Mouse (Mus musculus): ENCODE results near the gene Onecut1. TPM values are rescaled to one million over a fixed set of nuclear protein-coding genes. Genes with fewer than 3 reads are reported as not detected.

Onecut1 gene
- polyA plus RNA-seq, 1 experiment from 2014 or later = 3.5 TPM

DNA sequence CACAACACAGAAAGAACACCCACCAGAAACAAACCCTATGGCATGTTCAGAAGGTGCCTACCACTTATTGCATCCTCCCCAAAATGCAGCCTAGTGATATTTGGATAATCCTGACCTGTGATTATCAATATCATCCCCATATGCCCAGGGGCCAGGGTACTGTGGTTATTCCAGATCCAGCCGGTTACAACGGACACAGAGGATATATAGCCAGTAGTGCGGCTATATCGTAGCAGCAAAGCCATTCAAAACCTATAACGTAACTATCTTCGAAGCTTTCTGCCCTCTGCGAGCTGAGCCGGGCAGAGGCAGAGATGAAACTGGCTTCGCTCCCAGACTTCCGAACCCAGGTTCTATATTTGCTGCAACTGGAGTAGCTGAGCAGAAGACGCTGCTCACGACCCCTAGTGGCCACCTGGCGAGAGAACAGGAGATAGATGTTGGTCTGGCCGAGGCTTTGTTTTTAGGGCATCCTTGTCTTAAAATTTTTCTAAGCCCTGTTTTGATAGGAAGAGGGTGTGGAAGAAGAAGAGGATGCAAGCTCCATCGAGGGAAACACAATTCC is 6.0 kb downstream of the Onecut1 start:
- H3K9ac ChIP-seq (replicated peaks; ENCODE audit: low read depth, low read length) = no peak overlapping the region

DNA sequence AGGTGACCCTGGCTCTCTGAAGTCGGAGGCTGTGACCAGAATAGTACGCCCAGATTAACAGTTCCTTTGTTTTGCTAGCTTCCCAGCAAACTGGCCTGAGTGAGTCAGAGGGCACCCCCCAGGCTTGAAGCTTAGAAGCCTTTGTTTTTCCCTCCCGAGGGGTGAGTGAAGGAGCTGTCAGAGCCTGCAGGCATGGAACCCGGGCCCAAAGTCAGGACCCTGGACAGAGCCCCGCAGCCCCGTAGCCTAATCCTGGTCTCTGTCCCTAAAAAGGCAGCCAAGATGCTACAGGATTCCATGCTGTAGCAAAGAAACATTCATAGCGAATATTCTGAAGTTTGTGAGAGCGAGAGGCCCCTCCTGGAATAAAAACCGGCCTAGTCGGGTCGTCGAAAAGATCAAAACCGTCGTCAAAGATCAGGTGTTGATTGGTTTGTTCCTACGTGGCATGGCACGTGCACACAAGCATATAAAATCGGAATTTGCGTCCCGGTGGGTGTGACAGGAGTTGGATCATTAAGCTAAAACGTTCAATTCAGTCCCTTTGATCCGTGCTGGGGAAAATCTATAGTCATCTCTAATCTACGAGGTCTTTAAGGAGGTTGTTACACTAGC is 6.7 kb downstream of the Onecut1 start:
- Histone ChIP-seq H3K27me3 (ENCODE audit: control insufficient read depth, insufficient read depth, low read length) (peaks cover 25% of the 10 kb centered on the region), H3K4me3 (ENCODE audit: low read depth, low read length) (no peak overlapping the region)
- no peak for ATAC-seq (ENCODE audit: low read depth)

More for the DNA sequence above, 6.0 kb downstream of the Onecut1 start:
- no peaks in the 10 kb centered on the region for H3K9me3 ChIP-seq (ENCODE audit: control insufficient read depth, low read length)
- 6% methylated on average over 15 of the region's 15 CpGs for WGBS
- no peak overlapping the region for H3K27ac ChIP-seq (ENCODE audit: low read depth, low read length)
- peak overlapping the region; percentile 29 for H3K4me2 ChIP-seq (ENCODE audit: low read depth, low read length)
- peak; percentile 33; the same call in 1 of the 2 replicates for ATAC-seq (ENCODE audit: low read depth)
- no peak overlapping the region; the same call in 1 of the 2 replicates for H3K4me3 ChIP-seq (ENCODE audit: low read depth, low read length)
- H3K36me3 ChIP-seq (ENCODE audit: control insufficient read depth, insufficient read depth, low read length) = no peaks in the 10 kb centered on the region
- H3K27me3 ChIP-seq (ENCODE audit: control insufficient read depth, insufficient read depth, low read length) = peaks cover 27% of the 10 kb centered on the region
- peaks cover 9% of the 10 kb centered on the region; the same call in 1 of the 2 replicates for H3K4me1 ChIP-seq (ENCODE audit: control insufficient read depth, insufficient read depth, low read length)

DNA sequence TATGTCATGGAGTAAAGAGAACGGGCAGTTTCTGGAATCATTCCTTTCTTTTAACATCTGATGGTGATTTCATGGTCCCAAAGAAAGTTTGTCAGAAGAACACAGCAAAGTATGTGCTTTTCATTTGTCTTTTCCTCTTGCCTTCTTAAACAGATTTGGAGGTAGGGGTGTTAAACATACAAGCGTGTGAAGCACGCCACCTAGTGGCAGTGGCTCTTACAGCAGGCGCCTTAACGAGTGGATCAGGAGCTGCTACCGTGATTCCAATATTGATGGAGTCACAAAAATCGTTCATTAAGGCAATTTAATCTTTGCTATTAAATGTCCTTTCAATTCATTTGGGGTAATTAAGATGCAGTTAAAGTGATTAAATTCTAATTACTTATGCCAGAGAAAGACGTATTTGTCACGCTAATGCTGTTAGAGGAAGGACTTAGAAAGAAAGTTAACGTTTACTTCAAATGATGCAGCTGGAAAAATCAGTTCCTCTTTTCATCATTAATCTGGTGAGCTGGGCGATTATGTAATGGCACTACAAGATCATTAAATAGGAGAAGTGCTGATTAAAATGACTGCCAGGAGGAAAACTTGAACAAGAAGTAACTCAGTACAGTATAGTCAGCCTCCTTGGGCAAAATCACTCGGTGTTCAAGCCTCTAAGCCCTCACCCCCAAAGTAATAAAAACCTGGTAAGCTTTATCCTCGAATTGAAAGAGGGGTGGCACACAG is 9.4 kb downstream of the Onecut1 start:
- Histone ChIP-seq H3K27ac (ENCODE audit: low read depth, low read length) (no peak overlapping the region), H3K9ac (replicated peaks; ENCODE audit: low read depth, low read length) (no peak overlapping the region), H3K27me3 (ENCODE audit: control insufficient read depth, insufficient read depth, low read length) (peaks cover 11% of the 10 kb centered on the region), H3K4me2 (ENCODE audit: low read depth, low read length) (no peak overlapping the region), H3K4me1 (ENCODE audit: control insufficient read depth, insufficient read depth, low read length) (no peaks in the 10 kb centered on the region), H3K36me3 (ENCODE audit: control insufficient read depth, insufficient read depth, low read length) (no peaks in the 10 kb centered on the region), H3K4me3 (ENCODE audit: low read depth, low read length) (no peak overlapping the region), H3K9me3 (ENCODE audit: control insufficient read depth, low read length) (no peaks in the 10 kb centered on the region)
- WGBS = 18% methylated on average over 13 of the region's 13 CpGs
- ATAC-seq (ENCODE audit: low read depth) = no peak

More for the DNA sequence above, 6.7 kb downstream of the Onecut1 start:
- H3K4me2 ChIP-seq (ENCODE audit: low read depth, low read length) = 0 out of 2 replicates have a peak overlapping the region, but pooled peaks have one; percentile 3
- peaks cover 2% of the 10 kb centered on the region; the same call in 1 of the 2 replicates for H3K4me1 ChIP-seq (ENCODE audit: control insufficient read depth, insufficient read depth, low read length)
- whole genome bisulfite sequencing = 4% methylated on average over 22 of the region's 22 CpGs
- no peaks in the 10 kb centered on the region for H3K9me3 ChIP-seq (ENCODE audit: control insufficient read depth, low read length)
- H3K9ac ChIP-seq (replicated peaks; ENCODE audit: low read depth, low read length) = no peak overlapping the region
- H3K36me3 ChIP-seq (ENCODE audit: control insufficient read depth, insufficient read depth, low read length) = no peaks in the 10 kb centered on the region
- H3K27ac ChIP-seq (ENCODE audit: low read depth, low read length) = no peak overlapping the region; the same call in 1 of the 2 replicates

DNA sequence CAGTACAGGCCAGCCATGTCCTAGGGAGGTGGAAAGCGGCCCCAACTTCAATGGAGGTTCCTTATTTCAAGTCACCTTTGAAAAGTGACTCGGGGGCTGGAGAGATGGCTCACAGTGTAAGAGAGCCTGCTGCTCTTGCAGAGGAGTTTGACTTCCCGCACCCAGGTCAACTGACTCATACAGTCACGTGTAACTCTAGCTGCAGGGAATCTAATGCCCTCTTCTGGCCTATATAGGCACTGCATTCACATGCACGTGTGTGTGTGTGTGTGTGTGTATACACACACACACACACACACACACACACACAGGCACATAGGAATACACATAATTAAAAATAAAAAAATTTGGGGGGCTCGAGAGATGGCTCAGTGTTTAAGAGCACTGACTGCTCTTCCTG is 14.6 kb downstream of the Onecut1 start:
- no peak overlapping the region for H3K27ac ChIP-seq (ENCODE audit: low read depth, low read length)
- H3K4me3 ChIP-seq (ENCODE audit: low read depth, low read length) = no peak overlapping the region
- no peaks in the 10 kb centered on the region for H3K36me3 ChIP-seq (ENCODE audit: control insufficient read depth, insufficient read depth, low read length)
- H3K9ac ChIP-seq (replicated peaks; ENCODE audit: low read depth, low read length) = no peak overlapping the region
- H3K4me1 ChIP-seq (ENCODE audit: control insufficient read depth, insufficient read depth, low read length) = no peaks in the 10 kb centered on the region
- 70% methylated on average over 6 of the region's 6 CpGs for WGBS
- ATAC-seq (ENCODE audit: low read depth) = no peak
- H3K9me3 ChIP-seq (ENCODE audit: control insufficient read depth, low read length) = no peaks in the 10 kb centered on the region
- peaks cover 3% of the 10 kb centered on the region; the same call in 1 of the 2 replicates for H3K27me3 ChIP-seq (ENCODE audit: control insufficient read depth, insufficient read depth, low read length)
- H3K4me2 ChIP-seq (ENCODE audit: low read depth, low read length) = no peak overlapping the region

DNA sequence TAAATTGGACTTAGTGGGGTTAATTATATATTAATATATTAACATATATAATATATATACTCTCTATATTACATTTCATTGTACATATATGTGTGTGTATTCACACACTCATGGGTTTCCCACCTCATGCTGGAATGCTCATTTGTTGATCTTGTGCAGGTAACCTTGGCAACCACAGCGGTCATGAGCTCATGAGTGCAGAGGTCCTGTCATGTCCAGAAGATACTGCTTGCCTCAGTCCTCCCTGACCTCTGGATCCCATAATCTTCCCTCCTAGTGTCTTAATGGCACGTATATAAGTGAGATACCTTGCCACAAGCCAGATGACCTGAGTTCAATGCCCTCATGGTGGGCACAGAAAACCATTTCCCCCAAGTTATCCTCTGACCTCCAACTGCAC is 16.0 kb downstream of the Onecut1 start:
- Histone ChIP-seq H3K27ac (ENCODE audit: low read depth, low read length) (no peak overlapping the region), H3K36me3 (ENCODE audit: control insufficient read depth, insufficient read depth, low read length) (no peaks in the 10 kb centered on the region), H3K4me2 (ENCODE audit: low read depth, low read length) (no peak overlapping the region), H3K4me3 (ENCODE audit: low read depth, low read length) (no peak overlapping the region), H3K9me3 (ENCODE audit: control insufficient read depth, low read length) (no peaks in the 10 kb centered on the region), H3K4me1 (ENCODE audit: control insufficient read depth, insufficient read depth, low read length) (no peaks in the 10 kb centered on the region), H3K9ac (replicated peaks; ENCODE audit: low read depth, low read length) (no peak overlapping the region), H3K27me3 (ENCODE audit: control insufficient read depth, insufficient read depth, low read length) (peaks cover 2% of the 10 kb centered on the region; the same call in 1 of the 2 replicates)
- whole genome bisulfite sequencing = 78% methylated on average over 2 of the region's 2 CpGs
- ATAC-seq (ENCODE audit: low read depth) = no peak

DNA sequence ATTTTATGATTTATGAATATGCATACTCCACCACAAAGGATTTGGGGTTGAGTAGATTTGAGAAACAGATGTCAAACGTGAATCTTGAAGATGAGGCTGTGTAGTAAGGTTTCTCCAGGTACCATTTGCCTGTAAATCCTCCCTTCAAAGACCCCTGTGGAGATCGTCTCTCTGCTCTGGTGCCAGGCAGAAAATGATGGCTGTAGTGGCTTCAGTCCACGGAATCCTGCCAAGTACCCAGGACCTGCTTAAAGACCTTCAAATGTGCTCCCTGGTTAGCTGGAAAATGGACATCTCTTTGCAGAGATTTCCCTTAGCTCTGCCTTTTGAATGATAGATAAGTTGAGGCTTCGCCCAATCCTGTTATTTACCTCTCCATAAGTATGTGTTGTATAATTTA is 26.1 kb downstream of the Onecut1 start:
- H3K4me2 ChIP-seq (ENCODE audit: low read depth, low read length) = no peak overlapping the region
- WGBS = 76% methylated on average over 4 of the region's 4 CpGs
- no peak for ATAC-seq (ENCODE audit: low read depth)
- H3K27ac ChIP-seq (ENCODE audit: low read depth, low read length) = no peak overlapping the region
- no peaks in the 10 kb centered on the region for H3K36me3 ChIP-seq (ENCODE audit: control insufficient read depth, insufficient read depth, low read length)
- no peaks in the 10 kb centered on the region for H3K4me1 ChIP-seq (ENCODE audit: control insufficient read depth, insufficient read depth, low read length)
- H3K9ac ChIP-seq (replicated peaks; ENCODE audit: low read depth, low read length) = no peak overlapping the region
- H3K9me3 ChIP-seq (ENCODE audit: control insufficient read depth, low read length) = no peaks in the 10 kb centered on the region
- H3K27me3 ChIP-seq (ENCODE audit: control insufficient read depth, insufficient read depth, low read length) = no peaks in the 10 kb centered on the region
- H3K4me3 ChIP-seq (ENCODE audit: low read depth, low read length) = no peak overlapping the region

DNA sequence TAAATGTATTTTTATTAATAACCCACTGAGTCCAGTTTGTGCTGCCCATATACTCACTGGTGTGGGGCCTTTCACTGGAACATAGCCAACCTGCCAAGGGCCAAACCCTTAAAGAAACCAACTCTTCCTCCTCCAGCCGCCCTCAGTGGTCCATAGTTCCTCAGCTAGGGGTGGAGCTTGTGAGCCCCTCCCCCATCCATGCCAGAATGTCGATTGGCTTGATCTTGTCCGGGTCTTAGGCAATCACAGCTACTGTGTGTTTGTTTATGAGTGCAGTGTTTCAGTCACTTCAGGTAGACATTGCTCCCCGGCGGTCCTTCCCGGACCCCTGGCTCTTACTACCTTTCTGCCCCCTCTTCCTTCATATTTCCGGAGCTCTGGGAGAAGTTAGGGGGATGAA is 35.0 kb downstream of the Onecut1 start:
- no peak for ATAC-seq (ENCODE audit: low read depth)
- H3K4me3 ChIP-seq (ENCODE audit: low read depth, low read length) = no peak overlapping the region
- no peaks in the 10 kb centered on the region for H3K4me1 ChIP-seq (ENCODE audit: control insufficient read depth, insufficient read depth, low read length)
- 93% methylated on average over 7 of the region's 7 CpGs for WGBS
- no peaks in the 10 kb centered on the region for H3K36me3 ChIP-seq (ENCODE audit: control insufficient read depth, insufficient read depth, low read length)
- H3K27me3 ChIP-seq (ENCODE audit: control insufficient read depth, insufficient read depth, low read length) = no peaks in the 10 kb centered on the region
- no peak overlapping the region for H3K27ac ChIP-seq (ENCODE audit: low read depth, low read length)
- H3K9ac ChIP-seq (replicated peaks; ENCODE audit: low read depth, low read length) = no peak overlapping the region
- H3K9me3 ChIP-seq (ENCODE audit: control insufficient read depth, low read length) = no peaks in the 10 kb centered on the region
- H3K4me2 ChIP-seq (ENCODE audit: low read depth, low read length) = no peak overlapping the region

DNA sequence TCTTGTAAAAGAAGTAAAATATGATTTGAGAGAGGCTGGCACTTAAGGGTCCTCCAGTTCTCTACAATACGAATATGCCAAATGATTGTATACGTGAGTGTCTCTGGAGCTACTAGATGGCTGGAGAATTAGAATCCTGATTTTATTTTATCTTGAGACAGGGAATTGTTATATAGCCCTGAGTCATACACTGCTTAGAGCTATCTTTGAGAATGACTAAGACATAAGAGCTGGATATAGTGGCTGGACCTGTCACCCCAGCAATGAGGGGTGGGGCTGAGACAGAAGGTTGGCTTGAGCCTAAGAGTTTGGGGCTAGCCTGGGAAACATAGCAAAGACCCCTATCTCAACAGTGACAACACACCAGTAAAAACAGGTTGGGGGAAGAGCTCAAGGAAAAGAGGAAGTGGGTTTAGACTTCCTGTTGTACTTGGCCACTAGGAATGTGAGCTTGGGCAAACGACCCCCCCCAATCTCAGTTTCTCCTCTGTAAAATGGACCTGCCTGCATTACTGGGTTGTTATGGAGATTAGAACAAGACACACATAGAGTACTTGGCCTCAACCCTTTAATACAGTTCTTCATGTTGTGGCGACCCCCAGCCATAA is 35.8 kb downstream of the Onecut1 start:
- Histone ChIP-seq H3K27me3 (ENCODE audit: control insufficient read depth, insufficient read depth, low read length) (no peaks in the 10 kb centered on the region), H3K4me3 (ENCODE audit: low read depth, low read length) (no peak overlapping the region), H3K9me3 (ENCODE audit: control insufficient read depth, low read length) (no peaks in the 10 kb centered on the region), H3K4me2 (ENCODE audit: low read depth, low read length) (no peak overlapping the region), H3K27ac (ENCODE audit: low read depth, low read length) (no peak overlapping the region), H3K4me1 (ENCODE audit: control insufficient read depth, insufficient read depth, low read length) (no peaks in the 10 kb centered on the region), H3K9ac (replicated peaks; ENCODE audit: low read depth, low read length) (no peak overlapping the region), H3K36me3 (ENCODE audit: control insufficient read depth, insufficient read depth, low read length) (no peaks in the 10 kb centered on the region)
- no peak for ATAC-seq (ENCODE audit: low read depth)
- WGBS = 87% methylated on average over 4 of the region's 4 CpGs

DNA sequence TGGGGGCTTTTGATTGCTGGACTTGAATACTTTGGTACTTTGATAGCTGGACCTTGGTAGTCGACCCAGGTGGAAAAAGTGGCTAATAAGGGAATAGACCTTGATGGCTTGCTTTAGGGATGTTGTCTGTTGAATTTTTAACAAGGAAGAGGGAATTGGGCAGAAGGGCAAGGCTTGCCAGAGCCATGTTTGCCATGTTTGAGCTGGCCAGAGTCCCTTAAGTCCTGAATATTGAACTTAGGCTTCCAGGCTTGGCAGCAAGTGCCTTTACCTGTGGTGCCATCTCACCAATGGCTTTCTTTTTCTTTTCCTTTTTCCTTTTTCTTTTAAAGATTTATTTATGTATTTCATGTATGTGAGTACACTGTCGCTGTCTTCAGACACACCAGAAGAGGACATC is 38.4 kb downstream of the Onecut1 start:
- 94% methylated on average over 2 of the region's 2 CpGs for WGBS
- no peaks in the 10 kb centered on the region for H3K9me3 ChIP-seq (ENCODE audit: control insufficient read depth, low read length)
- H3K27me3 ChIP-seq (ENCODE audit: control insufficient read depth, insufficient read depth, low read length) = no peaks in the 10 kb centered on the region
- ATAC-seq (ENCODE audit: low read depth) = no peak
- no peak overlapping the region for H3K9ac ChIP-seq (replicated peaks; ENCODE audit: low read depth, low read length)
- H3K27ac ChIP-seq (ENCODE audit: low read depth, low read length) = no peak overlapping the region
- H3K4me3 ChIP-seq (ENCODE audit: low read depth, low read length) = no peak overlapping the region
- H3K4me1 ChIP-seq (ENCODE audit: control insufficient read depth, insufficient read depth, low read length) = no peaks in the 10 kb centered on the region
- H3K4me2 ChIP-seq (ENCODE audit: low read depth, low read length) = no peak overlapping the region
- H3K36me3 ChIP-seq (ENCODE audit: control insufficient read depth, insufficient read depth, low read length) = no peaks in the 10 kb centered on the region

Measured in neural tube, embryonic 14.5 days (tissue).